Mouse (Mus musculus): ENCODE measurements around the gene Cd300lb. TPM values are rescaled to one million over a fixed set of nuclear protein-coding genes. Genes with fewer than 3 reads are reported as not detected.

Cd300lb gene
- total RNA-seq, 2 experiments from 2014 or later = not detected

GRCm38 (mm10) chr11:114880589-114880988 is 53.6 kb downstream of the Cd300lb start:
- intact Hi-C loops (cut with DNase I) = loop anchor here (1.0 kb wide), 1 partner anchor 33 kb away; no protein-coding TSS in a partner anchor
- TF ChIP-seq CTCF (IDR thresholded peaks at IDR 0.05) = peak; percentile 69
- no peak overlapping the region for H3K4me3 ChIP-seq
- H3K27ac ChIP-seq = no peak overlapping the region
- DNase-seq (ENCODE audit: extremely low spot score in 1 of 2, low spot score in 2 of 2) = peak; percentile 19 to 41

- TF ChIP-seq CTCF (IDR thresholded peaks at IDR 0.05) = no peak
- intact Hi-C loops (cut with DNase I) = loop anchor here (1.0 kb wide), 1 partner anchor 33 kb away; no protein-coding TSS in a partner anchor
- no peak for DNase-seq (ENCODE audit: extremely low spot score in 1 of 2, low spot score in 2 of 2)
- H3K27ac ChIP-seq = no peak overlapping the region
- H3K4me3 ChIP-seq = no peak overlapping the region
Observed at GRCm38 (mm10) chr11:114880185-114880584, 54.0 kb downstream of the Cd300lb start.

GRCm38 (mm10) chr11:114879666-114880065 is 54.5 kb downstream of the Cd300lb start:
- intact Hi-C loops (cut with DNase I) = loop anchor here (1.0 kb wide), 1 partner anchor 34 kb away; no protein-coding TSS in a partner anchor
- DNase-seq (ENCODE audit: extremely low spot score in 1 of 2, low spot score in 2 of 2) = no peak

GRCm38 (mm10) chr11:114877145-114877544 is 57.0 kb downstream of the Cd300lb start:
- intact Hi-C loops (cut with DNase I) = loop anchor here (1.0 kb wide), 1 partner anchor 65 kb away; no protein-coding TSS in a partner anchor
- peak; percentile 35 to 56 for DNase-seq (ENCODE audit: extremely low spot score in 1 of 2, low spot score in 2 of 2)
- H3K4me3 ChIP-seq = no peak overlapping the region
- no peak overlapping the region for H3K27ac ChIP-seq
- TF ChIP-seq CTCF (IDR thresholded peaks at IDR 0.05) = peak; percentile 69

More at GRCm38 (mm10) chr11:114879666-114880065, 54.5 kb downstream of the Cd300lb start:
- no peak for TF ChIP-seq CTCF (IDR thresholded peaks at IDR 0.05)
- H3K27ac ChIP-seq = no peak overlapping the region
- H3K4me3 ChIP-seq = no peak overlapping the region

- no peak overlapping the region for H3K27ac ChIP-seq
- no peak for DNase-seq (ENCODE audit: extremely low spot score in 1 of 2, low spot score in 2 of 2)
- H3K4me3 ChIP-seq = no peak overlapping the region
- no peak for TF ChIP-seq CTCF (IDR thresholded peaks at IDR 0.05)
- intact Hi-C loops (cut with DNase I) = loop anchor here (1.0 kb wide), 1 partner anchor 64 kb away; no protein-coding TSS in a partner anchor
Observed at GRCm38 (mm10) chr11:114876621-114877020, 57.6 kb downstream of the Cd300lb start.

GRCm38 (mm10) chr11:114876176-114876575 is 58.0 kb downstream of the Cd300lb start:
- Histone ChIP-seq H3K4me3 (no peak overlapping the region), H3K27ac (no peak overlapping the region)
- TF ChIP-seq CTCF (IDR thresholded peaks at IDR 0.05) = no peak
- intact Hi-C loops (cut with DNase I) = no loop called here
- DNase-seq (ENCODE audit: extremely low spot score in 1 of 2, low spot score in 2 of 2) = no peak

- no peak overlapping the region for H3K27ac ChIP-seq
- no peak for DNase-seq (ENCODE audit: extremely low spot score in 1 of 2, low spot score in 2 of 2)
- TF ChIP-seq CTCF (IDR thresholded peaks at IDR 0.05) = no peak
- H3K4me3 ChIP-seq = no peak overlapping the region
- intact Hi-C loops (cut with DNase I) = no loop called here
Observed at GRCm38 (mm10) chr11:114875301-114875801, 58.8 kb downstream of the Cd300lb start.

- no peak for TF ChIP-seq CTCF (IDR thresholded peaks at IDR 0.05)
- intact Hi-C loops (cut with DNase I) = no loop called here
- H3K4me3 ChIP-seq = no peak overlapping the region
- H3K27ac ChIP-seq = no peak overlapping the region
- no peak for DNase-seq (ENCODE audit: extremely low spot score in 1 of 2, low spot score in 2 of 2)
Observed at GRCm38 (mm10) chr11:114874226-114875145, 59.7 kb downstream of the Cd300lb start.

- Histone ChIP-seq H3K4me3 (no peak overlapping the region), H3K27ac (no peak overlapping the region)
- DNase-seq (ENCODE audit: extremely low spot score in 1 of 2, low spot score in 2 of 2) = no peak
- intact Hi-C loops (cut with DNase I) = no loop called here
- TF ChIP-seq CTCF (IDR thresholded peaks at IDR 0.05) = no peak
Observed at GRCm38 (mm10) chr11:114873022-114873817, 61.0 kb downstream of the Cd300lb start.

Other genes with a start within 250 kb of the Cd300lb start
- 1 to 10 TPM in 1 of 2 experiments, under 1 TPM in 1; 1.00 to 1.8 TPM for gene Dnaic2, start 207.0 kb downstream of the Cd300lb start, total RNA-seq (2021)
- 1 to 10 TPM; 3.2 to 3.6 TPM for gene Kif19a, start 169.0 kb downstream of the Cd300lb start, total RNA-seq (2021)
- 10 to 100 TPM; 29.5 to 29.8 TPM for gene Btbd17, start 138.4 kb downstream of the Cd300lb start, total RNA-seq (2021)
- not detected for gene Gpr142, start 135.5 kb downstream of the Cd300lb start, total RNA-seq (2021)
- 1 to 10 TPM; 4.0 to 5.4 TPM for gene Gprc5c, start 83.2 kb downstream of the Cd300lb start, total RNA-seq (2021)
- under 1 TPM; 0.56 to 0.84 TPM for gene Cd300a, start 44.3 kb downstream of the Cd300lb start, total RNA-seq (2021)
- not detected for gene Cd300c, start 34.8 kb upstream of the Cd300lb start, total RNA-seq (2021)
- under 1 TPM in 1 of 2 experiments, not detected in 1; 0.14 TPM for gene Cd300ld, start 55.5 kb upstream of the Cd300lb start, total RNA-seq (2021)
- 1 to 10 TPM; 3.6 to 3.9 TPM for gene Cd300c2, start 67.5 kb upstream of the Cd300lb start, total RNA-seq (2021)
- gene Cd300ld2, start 81.8 kb upstream of the Cd300lb start, total RNA-seq (2021) = not detected
- not detected for gene Cd300ld4, start 92.6 kb upstream of the Cd300lb start, total RNA-seq (2021)
- gene Cd300ld5, start 103.4 kb upstream of the Cd300lb start, total RNA-seq (2021) = under 1 TPM; 0.77 to 0.96 TPM
- under 1 TPM in 1 of 2 experiments, not detected in 1; 0.77 TPM for gene Cd300ld3, start 114.0 kb upstream of the Cd300lb start, total RNA-seq (2021)
- gene Cd300e, start 127.8 kb upstream of the Cd300lb start, total RNA-seq (2021) = under 1 TPM in 1 of 2 experiments, not detected in 1; 0.27 TPM
- 1 to 10 TPM; 1.8 to 2.4 TPM for gene Rab37, start 157.0 kb upstream of the Cd300lb start, total RNA-seq (2021)
- under 1 TPM in 1 of 2 experiments, not detected in 1; 0.58 TPM for gene Cd300lf, start 199.6 kb upstream of the Cd300lb start, total RNA-seq (2021)
- 10 to 100 TPM; 68.8 to 75.2 TPM for gene Slc9a3r1, start 229.0 kb upstream of the Cd300lb start, total RNA-seq (2021)